Mouse (Mus musculus): Measurements from ENCODE around the gene Erc1. TPM values are rescaled to one million over a fixed set of nuclear protein-coding genes. Genes with fewer than 3 reads are reported as not detected.

Gene Erc1
- polyA plus RNA-seq, 1 experiment from 2014 or later: 3.9 TPM

DNA sequence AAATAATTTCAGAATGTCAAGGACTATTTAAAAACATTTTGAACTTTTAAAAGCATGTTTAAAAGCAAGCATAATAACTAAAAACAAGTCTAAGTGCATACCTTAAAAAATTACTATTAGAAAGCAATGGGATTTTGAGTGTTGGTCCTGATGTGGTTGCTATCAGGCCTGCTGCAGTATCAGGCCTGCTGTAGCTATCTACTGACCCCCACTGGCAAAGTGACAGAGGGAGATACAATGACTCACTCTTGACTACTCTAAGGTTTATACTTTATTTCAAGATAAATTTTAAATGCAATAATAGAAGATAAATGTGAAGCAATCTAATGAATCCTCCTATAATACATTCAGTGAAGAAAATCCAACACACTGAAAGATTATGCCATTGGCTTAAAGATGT, 138.4 kb downstream of the Erc1 start:
- Histone ChIP-seq H3K4me2 (no peak overlapping the region), H3K4me3 (replicated peaks) (no peak overlapping the region), H3K9me3 (replicated peaks) (no peaks in the 10 kb centered on the region), H3K27me3 (no peaks in the 10 kb centered on the region), H3K4me1 (replicated peaks) (0 out of 2 replicates have a peak, but pooled peaks cover 5% of the 10 kb centered on the region), H3K36me3 (no peaks in the 10 kb centered on the region), H3K9ac (no peak overlapping the region), H3K27ac (no peak overlapping the region)
- ATAC-seq (ENCODE audit: low read depth) (no peak), DNase-seq (no peak)

DNA sequence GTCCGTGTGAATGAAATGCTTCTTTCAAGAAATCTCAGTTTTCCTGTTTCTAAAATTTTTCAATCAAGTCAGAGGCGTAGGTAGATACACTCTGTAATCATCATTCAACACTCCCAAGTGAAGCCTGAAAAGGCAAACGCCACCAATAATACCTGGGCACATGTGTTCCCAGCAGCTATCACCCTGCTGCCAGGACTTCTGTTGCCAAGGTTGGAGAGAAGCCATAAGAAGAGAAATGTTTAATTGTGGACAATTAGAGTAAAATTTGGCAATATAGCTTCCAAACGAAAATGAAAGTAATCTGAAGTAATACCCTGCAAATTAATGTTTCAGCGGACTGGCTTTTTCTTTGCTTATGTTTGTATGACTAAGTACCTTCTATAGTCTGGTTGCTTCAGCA, 140.1 kb downstream of the Erc1 start:
- H3K4me3 ChIP-seq (replicated peaks): no peak overlapping the region
- H3K4me2 ChIP-seq: no peak overlapping the region
- 0 out of 2 replicates have a peak, but pooled peaks cover 5% of the 10 kb centered on the region for H3K4me1 ChIP-seq (replicated peaks)
- H3K9ac ChIP-seq: no peak overlapping the region
- no peak overlapping the region for H3K27ac ChIP-seq
- H3K9me3 ChIP-seq (replicated peaks): no peaks in the 10 kb centered on the region
- ATAC-seq (ENCODE audit: low read depth): no peak
- no peak for DNase-seq
- WGBS (ENCODE audit: insufficient replicate concordance): 69% methylated on average over 5 of the region's 5 CpGs
- H3K36me3 ChIP-seq: no peaks in the 10 kb centered on the region
- no peaks in the 10 kb centered on the region for H3K27me3 ChIP-seq

DNA sequence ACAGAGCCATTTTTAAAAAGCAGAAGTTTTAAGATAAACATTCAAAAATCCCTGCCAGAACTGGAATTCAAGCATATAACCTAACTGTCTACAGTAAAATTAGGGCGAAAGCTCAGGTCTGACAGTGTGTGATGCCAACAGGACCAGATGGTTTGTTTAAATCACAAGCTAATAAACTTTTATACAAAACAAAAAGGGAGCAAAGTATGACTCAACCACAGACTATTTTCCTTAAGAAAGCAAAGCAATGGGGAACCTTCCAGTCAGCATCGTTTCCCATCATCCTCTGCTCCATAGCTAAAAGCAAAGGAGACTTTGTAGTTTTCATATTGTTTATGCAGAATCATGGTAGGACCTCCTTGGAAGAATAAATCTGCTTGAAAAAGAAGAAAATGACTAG, 143.1 kb downstream of the Erc1 start:
- no peak overlapping the region for H3K4me2 ChIP-seq
- H3K4me3 ChIP-seq (replicated peaks): no peak overlapping the region
- H3K4me1 ChIP-seq (replicated peaks): no peaks in the 10 kb centered on the region
- ATAC-seq (ENCODE audit: low read depth) (no peak), DNase-seq (no peak)
- H3K36me3 ChIP-seq: no peaks in the 10 kb centered on the region
- no peaks in the 10 kb centered on the region for H3K9me3 ChIP-seq (replicated peaks)
- H3K9ac ChIP-seq: no peak overlapping the region
- no peak overlapping the region for H3K27ac ChIP-seq
- WGBS (ENCODE audit: insufficient replicate concordance): 84% methylated on average over 2 of the region's 2 CpGs
- no peaks in the 10 kb centered on the region for H3K27me3 ChIP-seq

DNA sequence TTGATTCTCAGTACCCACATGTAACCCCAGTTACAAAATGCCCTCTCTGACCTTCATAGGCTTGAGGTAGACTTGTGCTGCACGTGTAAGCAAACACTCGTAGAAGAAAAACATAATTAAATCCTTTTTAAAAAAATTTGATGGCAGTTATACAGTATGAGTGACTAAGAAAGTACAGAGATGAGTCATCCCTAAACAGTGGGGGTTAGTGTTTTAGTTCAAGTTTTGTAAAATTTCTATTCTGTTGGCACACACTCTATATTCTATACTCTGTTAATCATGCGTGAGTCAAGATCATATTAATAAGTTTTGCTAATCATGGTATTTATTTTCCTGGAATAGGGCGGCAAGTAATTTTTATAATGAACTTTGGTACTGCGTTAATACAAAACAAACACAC, 155.2 kb downstream of the Erc1 start:
- WGBS (ENCODE audit: insufficient replicate concordance): 76% methylated on average over 5 of the region's 5 CpGs
- DNase-seq (no peak), ATAC-seq (ENCODE audit: low read depth) (no peak)
- H3K27ac ChIP-seq: no peak overlapping the region
- no peak overlapping the region for H3K4me3 ChIP-seq (replicated peaks)
- no peaks in the 10 kb centered on the region for H3K36me3 ChIP-seq
- H3K9ac ChIP-seq: no peak overlapping the region
- H3K9me3 ChIP-seq (replicated peaks): no peaks in the 10 kb centered on the region
- no peaks in the 10 kb centered on the region for H3K27me3 ChIP-seq
- no peaks in the 10 kb centered on the region for H3K4me1 ChIP-seq (replicated peaks)
- no peak overlapping the region for H3K4me2 ChIP-seq

DNA sequence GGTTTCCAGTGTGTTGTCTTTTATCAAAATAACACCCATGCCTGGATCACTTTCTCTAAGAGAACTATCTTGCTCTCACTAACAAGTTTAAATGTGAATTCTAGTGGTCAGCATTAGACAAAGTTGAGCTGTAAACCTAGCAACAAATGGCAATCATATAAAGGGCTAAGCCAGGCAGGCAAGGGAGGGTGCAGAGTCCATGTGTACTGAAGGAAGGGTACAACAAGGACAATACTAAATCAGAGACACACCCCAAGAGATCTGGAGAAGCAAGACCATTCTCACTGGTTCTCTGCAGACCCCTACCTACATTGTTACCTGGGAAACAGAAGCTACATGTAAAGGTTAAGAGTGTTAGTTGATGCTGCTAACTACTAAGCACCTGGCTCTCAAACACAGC, 161.5 kb downstream of the Erc1 start:
- DNase-seq (no peak), ATAC-seq (ENCODE audit: low read depth) (no peak)
- H3K27ac ChIP-seq: no peak overlapping the region
- H3K9ac ChIP-seq: no peak overlapping the region
- H3K27me3 ChIP-seq: no peaks in the 10 kb centered on the region
- H3K9me3 ChIP-seq (replicated peaks): no peaks in the 10 kb centered on the region
- no peak overlapping the region for H3K4me3 ChIP-seq (replicated peaks)
- no peaks in the 10 kb centered on the region for H3K36me3 ChIP-seq
- H3K4me2 ChIP-seq: no peak overlapping the region
- no peaks in the 10 kb centered on the region for H3K4me1 ChIP-seq (replicated peaks)

DNA sequence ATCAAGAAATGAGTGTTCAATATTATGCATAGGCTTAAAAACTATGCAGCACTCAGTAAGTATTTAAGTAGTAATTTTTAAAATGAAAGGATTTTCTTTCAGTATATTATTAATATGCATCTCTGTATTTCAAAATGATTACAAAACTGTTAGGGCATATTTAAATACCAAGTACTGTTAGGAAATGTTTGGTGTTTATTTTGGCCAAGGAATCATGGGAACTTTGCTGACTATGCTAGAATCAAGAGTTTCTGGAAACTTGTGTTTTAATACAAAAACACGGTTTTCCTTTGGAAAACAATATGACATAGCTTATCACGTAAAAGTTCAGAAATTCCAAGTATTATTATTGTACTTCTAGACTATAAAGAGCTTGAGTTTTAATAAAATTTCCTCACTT, 167.2 kb downstream of the Erc1 start:
- ATAC-seq (ENCODE audit: low read depth) (no peak), DNase-seq (no peak)
- Histone ChIP-seq H3K27ac (no peak overlapping the region), H3K27me3 (no peaks in the 10 kb centered on the region), H3K4me3 (replicated peaks) (no peak overlapping the region), H3K4me2 (no peak overlapping the region), H3K36me3 (no peaks in the 10 kb centered on the region), H3K9ac (no peak overlapping the region), H3K4me1 (replicated peaks) (no peaks in the 10 kb centered on the region), H3K9me3 (replicated peaks) (no peaks in the 10 kb centered on the region)
- 69% methylated on average over 2 of the region's 2 CpGs for WGBS (ENCODE audit: insufficient replicate concordance)

DNA sequence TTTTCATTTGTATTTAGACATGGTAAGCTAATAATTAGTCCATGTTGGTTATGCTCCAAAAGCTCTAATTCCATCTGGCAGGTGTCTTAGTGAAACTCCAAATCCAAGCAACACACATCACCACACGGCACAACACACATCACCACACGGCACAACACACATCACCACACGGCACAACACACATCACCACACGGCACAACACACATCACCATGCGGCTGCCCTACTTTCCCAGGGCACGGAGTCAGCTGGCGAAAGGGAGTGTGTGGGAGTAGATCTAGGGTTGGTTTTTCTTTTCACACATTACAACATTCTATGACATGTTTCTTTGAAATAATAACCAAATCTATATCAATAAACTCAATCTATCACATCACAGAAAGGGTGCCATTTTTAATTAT, 173.2 kb downstream of the Erc1 start:
- Histone ChIP-seq H3K27ac (no peak overlapping the region), H3K4me1 (replicated peaks) (no peaks in the 10 kb centered on the region), H3K9ac (no peak overlapping the region), H3K9me3 (replicated peaks) (no peaks in the 10 kb centered on the region), H3K27me3 (no peaks in the 10 kb centered on the region), H3K4me2 (no peak overlapping the region), H3K36me3 (no peaks in the 10 kb centered on the region), H3K4me3 (replicated peaks) (no peak overlapping the region)
- DNase-seq (no peak), ATAC-seq (ENCODE audit: low read depth) (no peak)
- 84% methylated on average over 7 of the region's 7 CpGs for WGBS (ENCODE audit: insufficient replicate concordance)

DNA sequence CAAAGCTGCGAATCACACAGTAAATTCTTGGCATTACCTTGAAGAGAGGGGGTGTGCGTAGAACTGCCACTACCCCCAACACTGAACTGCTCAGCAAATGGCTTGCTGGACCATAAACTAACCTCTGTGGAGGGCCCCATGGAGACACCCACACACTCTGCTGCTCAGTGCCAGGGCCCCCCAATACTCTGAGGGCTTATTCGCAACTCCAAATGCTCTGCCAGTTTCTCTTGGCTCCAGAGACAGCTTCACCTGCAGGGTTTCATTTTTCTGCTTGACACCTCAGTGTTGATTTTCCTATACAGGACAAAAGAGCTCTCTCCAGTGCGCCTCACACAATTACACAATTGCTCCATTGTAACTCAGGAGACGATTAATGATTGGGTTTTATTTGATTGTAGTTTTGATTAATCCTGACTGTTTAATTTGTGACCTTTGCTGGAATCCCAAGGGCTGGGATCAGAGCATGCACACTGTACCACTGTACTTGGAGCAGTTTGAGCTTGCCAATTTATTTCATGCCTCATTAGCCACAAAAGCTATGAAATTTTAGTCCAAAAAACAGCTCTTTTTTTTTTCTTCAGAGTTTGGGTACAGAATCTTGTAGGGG, 173.7 kb downstream of the Erc1 start:
- no peak overlapping the region for H3K4me3 ChIP-seq (replicated peaks)
- H3K36me3 ChIP-seq: no peaks in the 10 kb centered on the region
- H3K27ac ChIP-seq: no peak overlapping the region
- H3K9ac ChIP-seq: no peak overlapping the region
- no peaks in the 10 kb centered on the region for H3K27me3 ChIP-seq
- ATAC-seq (ENCODE audit: low read depth) (no peak), DNase-seq (no peak)
- no peak overlapping the region for H3K4me2 ChIP-seq
- no peaks in the 10 kb centered on the region for H3K9me3 ChIP-seq (replicated peaks)
- H3K4me1 ChIP-seq (replicated peaks): no peaks in the 10 kb centered on the region
- 78% methylated on average over 5 of the region's 5 CpGs for WGBS (ENCODE audit: insufficient replicate concordance)

DNA sequence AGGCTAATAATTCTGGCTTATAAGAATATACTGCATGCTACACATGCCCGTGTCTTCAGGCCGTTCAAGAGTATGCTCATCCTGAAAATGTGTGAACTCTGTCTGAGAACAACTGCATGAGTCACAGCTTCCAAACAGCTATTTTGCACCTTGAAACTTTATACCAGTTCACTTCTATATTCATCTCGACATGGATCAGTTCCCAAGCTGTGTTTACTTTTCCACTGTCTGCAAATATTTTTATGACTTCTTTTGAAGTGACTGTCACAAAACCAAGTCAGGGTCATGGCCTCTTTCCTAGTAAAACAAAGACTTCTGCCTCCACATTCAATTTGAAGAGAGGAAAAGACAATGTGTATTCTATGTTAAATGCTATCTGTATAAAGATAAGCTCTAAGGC, 178.2 kb downstream of the Erc1 start:
- Histone ChIP-seq H3K4me2 (no peak overlapping the region), H3K27ac (no peak overlapping the region), H3K9ac (no peak overlapping the region), H3K4me1 (replicated peaks) (no peaks in the 10 kb centered on the region), H3K27me3 (no peaks in the 10 kb centered on the region), H3K4me3 (replicated peaks) (no peak overlapping the region), H3K36me3 (no peaks in the 10 kb centered on the region), H3K9me3 (replicated peaks) (no peaks in the 10 kb centered on the region)
- 66% methylated on average over 3 of the region's 3 CpGs for WGBS (ENCODE audit: insufficient replicate concordance)
- DNase-seq (no peak), ATAC-seq (ENCODE audit: low read depth) (no peak)

DNA sequence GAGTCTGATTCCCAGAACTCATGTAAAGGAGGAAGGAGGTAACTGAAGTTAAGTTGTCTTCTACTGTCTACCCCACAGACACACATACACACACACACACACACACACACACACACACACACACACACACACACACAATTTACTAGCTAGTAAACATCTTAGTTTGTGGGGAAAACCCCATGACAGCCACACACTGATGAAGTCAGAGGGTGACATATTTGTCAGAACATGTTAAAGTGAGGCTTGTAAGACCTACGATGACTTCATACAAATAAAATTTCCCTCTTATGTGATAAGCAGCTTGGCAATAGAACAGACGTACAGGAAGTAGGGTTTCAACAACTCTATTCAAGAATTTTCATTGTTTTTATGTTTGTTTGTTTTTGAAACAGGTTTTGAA, 185.0 kb downstream of the Erc1 start:
- 67% methylated on average over 2 of the region's 2 CpGs for WGBS (ENCODE audit: insufficient replicate concordance)
- H3K9me3 ChIP-seq (replicated peaks): no peaks in the 10 kb centered on the region

DNA sequence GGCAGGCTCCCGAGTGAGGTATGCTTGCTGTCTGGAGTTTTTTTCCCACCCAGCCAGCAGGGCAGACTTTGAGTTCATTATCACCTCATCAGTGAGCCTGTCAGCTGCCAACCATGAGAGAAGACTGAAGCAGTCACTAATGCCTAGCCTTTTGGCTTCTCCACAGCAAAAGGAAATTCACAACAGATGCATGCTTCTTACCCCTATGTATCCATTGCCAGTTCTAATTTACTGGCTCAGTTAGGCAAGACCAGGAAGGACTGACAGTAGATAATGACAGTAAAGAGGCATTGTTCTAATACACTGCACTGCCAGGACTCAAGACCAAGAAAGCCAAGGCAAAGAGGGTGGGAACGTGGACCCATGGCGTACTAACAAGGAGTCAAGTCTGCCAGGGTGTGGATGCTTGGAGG, 186.9 kb downstream of the Erc1 start:
- H3K27me3 ChIP-seq: no peaks in the 10 kb centered on the region
- WGBS (ENCODE audit: insufficient replicate concordance): 57% methylated on average over 3 of the region's 3 CpGs
- no peak overlapping the region for H3K4me3 ChIP-seq (replicated peaks)
- H3K4me1 ChIP-seq (replicated peaks): no peaks in the 10 kb centered on the region
- H3K9ac ChIP-seq: no peak overlapping the region
- no peaks in the 10 kb centered on the region for H3K36me3 ChIP-seq
- DNase-seq (no peak), ATAC-seq (ENCODE audit: low read depth) (no peak)
- no peaks in the 10 kb centered on the region for H3K9me3 ChIP-seq (replicated peaks)
- H3K27ac ChIP-seq: no peak overlapping the region
- H3K4me2 ChIP-seq: no peak overlapping the region

More for the DNA sequence above, 185.0 kb downstream of the Erc1 start:
- DNase-seq: no peak
- no peak overlapping the region for H3K27ac ChIP-seq
- H3K27me3 ChIP-seq: no peaks in the 10 kb centered on the region
- no peak overlapping the region for H3K9ac ChIP-seq
- H3K4me3 ChIP-seq (replicated peaks): no peak overlapping the region
- no peaks in the 10 kb centered on the region for H3K4me1 ChIP-seq (replicated peaks)
- no peak overlapping the region for H3K4me2 ChIP-seq
- no peak for ATAC-seq (ENCODE audit: low read depth)
- H3K36me3 ChIP-seq: no peaks in the 10 kb centered on the region

DNA sequence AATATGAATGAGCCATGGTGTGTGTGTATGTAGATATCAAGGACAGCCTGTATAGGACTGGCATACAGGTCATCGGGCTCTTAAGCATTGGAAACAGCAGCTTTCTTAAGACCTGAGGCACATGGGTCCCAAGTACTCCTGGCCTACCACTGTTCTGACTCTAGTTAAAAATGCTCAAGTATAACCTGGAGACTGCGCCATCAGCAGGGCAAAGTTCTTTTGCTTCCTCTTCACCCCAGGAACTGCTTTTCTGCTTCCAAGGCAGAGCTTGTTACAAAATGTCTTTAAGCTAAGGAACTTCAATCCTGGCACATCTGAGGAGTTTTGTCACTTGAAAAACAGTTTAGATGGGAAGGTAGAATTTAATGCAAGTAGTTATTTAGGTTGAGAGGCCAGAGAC, 189.5 kb downstream of the Erc1 start:
- Histone ChIP-seq H3K27me3 (no peaks in the 10 kb centered on the region), H3K9me3 (replicated peaks) (no peaks in the 10 kb centered on the region), H3K4me1 (replicated peaks) (no peaks in the 10 kb centered on the region), H3K4me3 (replicated peaks) (no peak overlapping the region), H3K36me3 (no peaks in the 10 kb centered on the region), H3K4me2 (no peak overlapping the region), H3K27ac (no peak overlapping the region), H3K9ac (no peak overlapping the region)
- WGBS (ENCODE audit: insufficient replicate concordance): 72% methylated on average over 2 of the region's 2 CpGs
- DNase-seq (no peak), ATAC-seq (ENCODE audit: low read depth) (no peak)
